Mouse (Mus musculus) cerebellum, postnatal 14 days (tissue): Measurements from ENCODE around the gene Aurkaip1.

ENCODE experiments used
- DNase-seq, 2 experiments: peaks; one replicate each; pipeline ENCODE4 v3.0.0; 2021; ENCODE audit warnings: mixed read lengths in 2 of 2

The Aurkaip1 gene

DNA sequence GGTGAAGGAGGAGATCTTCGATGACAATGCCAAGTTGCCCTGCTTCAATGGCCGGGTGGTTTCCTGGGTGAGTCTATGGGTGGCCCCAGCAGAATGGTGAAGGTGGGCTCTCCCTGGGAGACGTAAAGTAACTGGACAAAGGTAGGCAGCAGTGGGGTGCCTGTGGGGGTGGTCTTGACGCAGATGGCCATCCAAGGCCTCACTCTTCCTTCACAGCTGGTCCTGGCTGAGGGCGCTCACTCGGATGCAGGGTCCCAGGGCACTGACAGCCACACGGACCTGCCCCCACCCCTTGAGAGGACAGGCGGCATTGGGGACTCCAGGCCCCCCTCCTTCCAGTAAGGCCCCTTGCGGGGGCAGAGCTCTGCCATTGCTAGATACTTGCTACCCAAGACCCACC is 22.3 kb downstream of the Aurkaip1 start:
- DNase-seq: no peak

DNA sequence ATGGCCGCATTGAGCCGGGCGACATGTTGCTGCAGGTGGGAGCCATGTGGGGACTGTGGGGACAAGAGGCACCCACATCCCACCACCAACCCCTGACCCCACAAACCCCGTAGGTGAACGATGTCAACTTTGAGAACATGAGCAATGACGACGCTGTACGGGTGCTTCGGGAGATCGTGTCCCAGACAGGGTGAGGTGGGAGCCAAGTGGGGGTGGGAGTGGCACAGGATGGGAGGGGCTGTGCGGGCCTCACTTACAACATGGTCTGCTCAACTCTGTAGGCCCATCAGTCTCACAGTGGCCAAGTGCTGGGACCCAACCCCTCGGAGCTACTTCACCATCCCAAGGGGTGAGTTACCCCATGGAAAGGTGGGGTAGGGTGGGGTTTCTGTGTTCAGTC is 23.9 kb downstream of the Aurkaip1 start:
- DNase-seq: no peak

DNA sequence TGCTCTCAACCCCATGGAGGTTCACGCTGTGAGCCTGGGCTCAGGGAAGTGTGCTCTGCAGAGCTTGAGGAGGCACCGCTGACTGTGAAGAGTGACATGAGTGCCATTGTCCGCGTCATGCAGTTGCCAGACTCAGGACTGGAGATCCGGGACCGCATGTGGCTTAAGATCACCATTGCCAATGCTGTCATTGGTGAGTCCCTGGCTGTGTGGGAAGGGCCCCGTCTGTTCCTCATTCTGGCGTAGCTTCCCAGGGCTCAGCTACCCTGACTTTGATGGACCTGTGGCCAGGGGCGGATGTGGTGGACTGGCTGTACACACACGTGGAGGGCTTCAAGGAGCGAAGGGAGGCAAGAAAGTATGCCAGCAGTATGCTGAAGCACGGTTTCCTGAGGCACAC is 25.0 kb downstream of the Aurkaip1 start:
- no peak for DNase-seq

DNA sequence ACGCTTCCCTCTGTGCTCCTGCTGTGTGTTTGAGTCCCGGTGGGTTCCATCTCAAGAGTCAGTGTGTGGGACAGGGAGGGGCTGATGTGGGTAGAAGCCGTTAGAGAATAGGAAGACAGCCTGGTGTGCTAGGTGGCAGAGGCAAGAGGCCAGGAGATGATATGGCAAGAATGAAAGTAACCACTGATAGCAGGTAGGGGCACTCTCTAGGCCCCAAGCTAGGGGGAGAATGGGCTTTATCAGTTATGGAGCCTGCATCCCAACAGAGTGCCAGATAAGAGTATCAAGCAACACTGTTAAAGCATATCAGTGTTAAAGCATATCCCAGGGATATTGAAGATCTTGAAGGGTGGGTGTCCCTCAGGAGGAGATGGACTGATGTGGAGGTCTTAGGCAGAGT is 25.8 kb downstream of the Aurkaip1 start:
- no peak for DNase-seq

DNA sequence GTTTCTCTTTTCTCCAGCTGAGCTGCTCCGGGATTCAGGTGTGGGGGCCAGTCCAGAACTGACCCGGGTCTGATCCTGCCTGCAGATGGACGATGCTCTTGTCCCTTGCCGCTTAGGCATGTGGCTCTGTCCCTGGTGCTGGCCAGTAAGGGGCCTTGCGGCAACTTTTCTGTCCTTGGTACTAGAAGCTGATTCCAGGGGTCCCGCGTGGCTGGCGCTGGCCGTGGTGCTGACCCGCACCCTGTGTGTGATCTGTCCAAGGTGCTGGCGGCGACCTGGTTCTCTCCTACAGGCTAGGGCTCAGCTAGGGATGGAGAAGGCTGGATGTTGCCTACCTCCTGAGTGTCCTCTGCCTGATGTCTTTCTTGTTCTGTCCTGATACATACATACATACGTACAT is 28.2 kb downstream of the Aurkaip1 start:
- DNase-seq: peak; percentile 8 to 28

DNA sequence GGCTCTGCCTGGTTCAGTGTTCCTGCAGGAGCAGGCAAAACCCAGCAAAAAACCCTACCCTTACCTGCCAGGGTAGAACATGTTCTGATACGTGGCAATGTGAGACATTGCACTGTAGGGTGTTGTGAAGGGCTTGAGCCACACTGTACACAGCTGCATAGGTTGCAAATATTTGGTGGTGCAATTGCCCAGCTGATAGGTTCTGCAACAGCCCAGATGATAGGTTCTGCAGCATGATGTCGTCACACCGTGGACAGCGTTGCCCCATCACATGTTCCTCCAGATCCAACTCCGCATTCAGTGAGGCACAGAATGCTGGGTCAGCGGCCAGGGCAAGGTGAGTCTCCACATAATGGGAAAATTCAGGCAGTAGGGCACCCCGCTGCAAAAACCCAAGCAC is 30.7 kb downstream of the Aurkaip1 start:
- DNase-seq: peak in 1 of 2 experiments; percentile 10

DNA sequence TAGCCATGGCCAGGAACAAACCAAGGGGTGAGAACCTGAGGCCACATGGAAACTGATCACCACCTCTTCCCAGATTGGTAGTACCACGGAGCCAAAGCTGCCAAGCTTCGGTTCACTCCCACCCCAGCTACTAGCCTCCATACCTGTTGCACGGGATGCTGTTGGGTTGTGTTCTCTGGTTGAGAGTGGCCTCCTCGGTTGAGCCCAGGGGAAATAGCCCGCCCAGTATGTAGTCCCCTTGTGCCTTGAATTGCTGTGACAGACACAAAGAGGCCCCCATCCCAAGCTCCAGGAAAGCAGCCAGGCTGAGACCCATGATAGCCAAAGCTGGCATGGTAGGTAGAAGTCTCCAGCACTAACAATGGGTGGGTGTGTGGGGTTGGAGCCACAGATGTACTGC is 31.9 kb downstream of the Aurkaip1 start, which contains the start of gene Tas1r3:
Tas1r3 (minus strand) TSS at position 362 of the 400 bp plus-strand sequence.
- DNase-seq: peak; percentile 17 to 30

DNA sequence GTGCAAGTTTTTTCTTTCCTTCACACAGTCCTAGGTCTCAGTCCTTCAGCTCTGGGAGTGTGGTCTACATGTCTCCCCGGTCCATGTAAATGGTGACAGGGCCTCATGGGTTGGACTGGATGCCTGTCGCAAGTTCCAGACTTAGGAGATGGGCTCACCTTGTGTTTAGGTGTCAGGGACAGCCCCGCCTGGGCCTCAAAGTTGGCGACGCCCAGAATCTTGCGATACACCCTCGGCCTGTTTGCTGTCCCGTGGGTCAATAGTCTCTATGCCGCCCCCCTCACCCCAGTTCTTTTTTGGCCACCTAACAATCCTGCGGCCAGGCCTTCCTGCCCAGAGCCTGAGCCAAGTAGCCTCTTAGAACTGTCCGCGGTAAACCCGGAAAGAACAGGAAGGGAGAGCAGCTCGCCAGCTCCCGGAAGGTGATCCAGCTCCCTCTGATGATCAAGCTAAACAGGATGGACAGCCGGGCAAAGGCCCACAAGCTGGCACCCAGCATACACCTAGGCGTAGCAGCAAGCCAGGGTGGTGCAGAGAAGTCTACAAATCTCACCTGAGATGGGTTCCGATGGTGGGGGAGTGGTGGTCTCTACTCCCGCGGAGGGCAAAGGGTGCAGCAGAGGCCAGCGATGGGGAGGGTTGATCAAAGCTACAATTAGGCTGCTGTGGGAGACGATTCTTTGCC is 37.7 kb downstream of the Aurkaip1 start:
- DNase-seq: no peak

DNA sequence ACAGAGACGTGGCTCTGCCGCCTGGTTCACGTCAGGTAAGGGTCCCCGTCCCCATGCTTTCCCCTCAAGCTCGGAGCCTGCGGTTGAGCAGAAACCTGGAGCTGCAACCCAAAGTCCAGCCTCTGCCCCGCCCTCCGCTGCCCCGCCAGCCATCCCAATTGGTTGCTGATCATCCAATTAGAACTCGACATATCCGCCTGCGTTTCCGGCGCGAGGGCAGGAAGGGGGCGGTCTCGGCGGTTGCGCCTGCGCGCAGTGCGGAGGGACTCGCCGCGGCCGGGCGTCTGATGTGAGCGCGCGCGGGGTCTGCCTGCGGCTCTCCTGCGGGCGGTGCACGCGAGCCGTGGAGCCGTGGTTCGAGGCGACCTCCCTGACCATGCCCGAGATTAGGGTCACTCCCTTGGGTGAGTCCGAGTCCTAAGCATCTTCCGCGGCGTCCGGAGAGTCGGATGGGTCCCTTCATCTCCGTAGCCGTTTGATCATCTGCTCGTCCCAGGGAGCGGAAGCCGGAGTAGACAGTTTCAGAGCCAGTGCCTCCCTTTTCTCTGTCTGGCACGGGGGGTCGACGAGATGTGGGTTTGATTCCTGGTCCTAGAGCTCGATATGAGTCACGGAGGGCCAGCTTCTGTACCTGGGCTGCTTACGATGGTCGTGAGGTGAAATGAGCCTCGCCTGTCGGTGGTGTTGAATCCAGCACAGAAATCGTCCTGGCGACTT is 38.4 kb downstream of the Aurkaip1 start, which contains the start of the genes Cptp and Ints11:
Cptp (minus strand) TSS at position 124 of the 717 bp plus-strand sequence.
Ints11 (plus strand) TSS at position 230 of the 717 bp plus-strand sequence.
- DNase-seq: peak; percentile 97

DNA sequence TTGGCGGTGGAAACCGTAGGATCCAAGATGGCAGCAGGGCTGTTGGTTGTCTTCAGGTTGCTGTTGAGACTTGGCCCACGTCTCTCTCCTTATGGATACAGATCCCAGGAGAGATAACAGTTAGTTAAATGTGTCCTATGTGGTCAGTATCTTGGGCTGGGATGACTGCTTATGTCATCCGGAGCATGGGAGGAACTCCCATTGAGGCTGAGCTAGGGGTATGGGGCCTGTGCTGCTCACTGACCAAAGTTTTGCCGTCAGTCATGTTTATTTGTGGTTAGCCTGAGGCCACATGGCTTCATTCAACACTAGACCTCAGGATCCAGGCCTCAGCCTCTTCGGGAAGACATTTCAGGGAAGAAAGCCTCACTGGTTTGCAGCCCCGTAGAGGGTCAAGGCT is 40.3 kb downstream of the Aurkaip1 start:
- no peak for DNase-seq
